8 mouse cellular contexts compared by ENCODE assay signal in the genomic region with DNA sequence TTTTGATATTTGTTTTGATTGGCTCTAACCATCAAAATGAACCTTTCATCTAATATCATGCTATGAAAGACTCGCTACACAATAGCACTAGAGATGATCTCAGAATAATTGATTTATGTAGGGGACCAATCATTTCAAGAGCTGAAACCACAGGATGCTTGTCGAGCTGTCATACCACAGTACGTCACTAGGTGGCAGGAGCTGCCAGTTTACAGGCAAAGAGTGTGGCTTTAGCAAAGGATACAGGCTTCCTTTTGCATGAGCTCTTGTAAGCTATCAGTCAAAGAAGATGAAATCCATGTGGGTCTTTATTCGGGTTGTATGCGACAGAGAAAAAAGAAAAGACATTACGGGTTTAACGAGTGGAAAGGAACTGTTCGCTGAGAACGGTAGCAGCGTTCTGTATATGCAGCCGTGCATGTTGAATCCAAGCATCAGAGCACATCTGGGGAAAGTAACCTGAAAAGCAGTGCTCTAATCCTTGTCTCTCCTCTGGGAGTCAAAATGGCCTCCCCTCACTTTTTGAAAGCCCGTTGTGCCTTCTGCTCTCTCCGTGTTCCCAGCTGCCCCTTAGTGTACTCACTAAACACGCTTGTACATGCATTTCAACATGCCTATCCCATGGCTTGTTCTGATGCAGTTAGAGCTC.
DNase-seq lines count a peak whose midpoint lies in the region; ATAC-seq and TF ChIP-seq lines count a peak whose summit lies in the region.
"Had no signal": no experiment of that assay in that cellular context is flagged by ENCODE, and none has a peak within 500 bp of the region (broad histone marks: within the 10 kb centered on the region; RNA-seq: fewer than 3 reads in every experiment).

No protein-coding gene starts in this region.

- H3K27ac ChIP-seq in forebrain, embryonic 11.5 days (ENCODE audit: low read depth, low read length): no peak overlapping the region
- peak overlapping the region; percentile 59; the same call in 1 of the 2 replicates for H3K27ac ChIP-seq in hindbrain, embryonic 14.5 days
- H3K27ac ChIP-seq in left cerebral cortex, adult 2 months: no peak overlapping the region

- H3K9me3 ChIP-seq in forebrain, embryonic 11.5 days (ENCODE audit: control insufficient read depth, low read length): no peaks in the 10 kb centered on the region
- no peaks in the 10 kb centered on the region for H3K9me3 ChIP-seq in hindbrain, embryonic 14.5 days (ENCODE audit: control insufficient read depth, low read length)

- TF ChIP-seq CTCF in left cerebral cortex, adult 2 months (IDR thresholded peaks at IDR 0.05): peak; percentile 95

- H3K36me3 ChIP-seq in forebrain, embryonic 11.5 days (ENCODE audit: control insufficient read depth, insufficient read depth, low read length): no peaks in the 10 kb centered on the region
- no peaks in the 10 kb centered on the region for H3K36me3 ChIP-seq in hindbrain, embryonic 14.5 days (replicated peaks; ENCODE audit: control insufficient read depth, insufficient read depth)

- peak; percentile 86 for DNase-seq in R1 (ENCODE audit: low read depth, low spot score)
- peak; percentile 45 for DNase-seq in c-Kit-positive CD71-negative TER-119-negative erythroid progenitor cells, embryonic 14.5 days (ENCODE audit: low read depth)
- DNase-seq in forebrain, embryonic 11.5 days (ENCODE audit: low spot score): peak; percentile 90
- DNase-seq in hindbrain, embryonic 14.5 days (ENCODE audit: low spot score): peak; percentile 98
- peak; percentile 81 to 88 for DNase-seq in left cerebral cortex, adult 2 months (ENCODE audit: extremely low spot score in 1 of 2, low spot score in 2 of 2)
- peak; percentile 86 for DNase-seq in mesoderm, embryonic 11.5 days (ENCODE audit: low read depth, low spot score)
- peak; percentile 47 for DNase-seq in skeletal muscle tissue, adult 2 months (ENCODE audit: low read depth, low spot score)

- no peaks in the 10 kb centered on the region for H3K4me1 ChIP-seq in forebrain, embryonic 11.5 days (replicated peaks; ENCODE audit: control insufficient read depth, insufficient read depth, low read length)
- H3K4me1 ChIP-seq in hindbrain, embryonic 14.5 days (replicated peaks; ENCODE audit: control insufficient read depth, insufficient read depth, low read length): 0 out of 2 replicates have a peak, but pooled peaks cover 6% of the 10 kb centered on the region

- WGBS in forebrain, embryonic 11.5 days: 48% methylated on average over 14 of the region's 14 CpGs
- 39% methylated on average over 14 of the region's 14 CpGs for WGBS in hindbrain, embryonic 14.5 days

- no peak overlapping the region for H3K9ac ChIP-seq in forebrain, embryonic 11.5 days (ENCODE audit: low read length)
- H3K9ac ChIP-seq in hindbrain, embryonic 14.5 days: peak overlapping the region; percentile 28; the same call in 1 of the 2 replicates

- peak; percentile 64; the same call in 1 of the 2 replicates for ATAC-seq in forebrain, embryonic 11.5 days (replicated peaks; ENCODE audit: low FRiP score)
- peak; percentile 85 for ATAC-seq in hindbrain, embryonic 14.5 days (ENCODE audit: low FRiP score)

- no peak overlapping the region for H3K4me3 ChIP-seq in forebrain, embryonic 11.5 days (ENCODE audit: low read depth, low read length)
- H3K4me3 ChIP-seq in hindbrain, embryonic 14.5 days (replicated peaks; ENCODE audit: low read length): no peak overlapping the region
- H3K4me3 ChIP-seq in left cerebral cortex, adult 2 months: no peak overlapping the region
- H3K4me3 ChIP-seq: myocyte had no signal

- H3K27me3 ChIP-seq in forebrain, embryonic 11.5 days (ENCODE audit: control insufficient read depth, insufficient read depth, low read length): no peaks in the 10 kb centered on the region
- no peaks in the 10 kb centered on the region for H3K27me3 ChIP-seq in hindbrain, embryonic 14.5 days (ENCODE audit: control insufficient read depth, insufficient read depth, low read length)

- no peak overlapping the region for H3K4me2 ChIP-seq in forebrain, embryonic 11.5 days (ENCODE audit: low read depth, low read length, severe bottlenecking)
- H3K4me2 ChIP-seq in hindbrain, embryonic 14.5 days (replicated peaks): no peak overlapping the region

- intact Hi-C loops in left cerebral cortex, adult 2 months (cut with DNase I): loop anchor here (1.0 to 2.0 kb wide), 2 partner anchors 543 to 725 kb away; no protein-coding TSS in a partner anchor

Comparison
In these comparisons a context has a peak if more than half of its experiments do, and no peak if none do; other contexts are left out.
1. DNase-seq: peak in every context shown above with its lines; median percentile 98 in hindbrain, embryonic 14.5 days; 90 in forebrain, embryonic 11.5 days; 86 in R1; 86 in mesoderm, embryonic 11.5 days; 84 in left cerebral cortex, adult 2 months; 47 in skeletal muscle tissue, adult 2 months; 45 in c-Kit-positive CD71-negative TER-119-negative erythroid progenitor cells, embryonic 14.5 days.